Mouse (Mus musculus): ENCODE results near the gene Tpi1.

GRCm38 (mm10) chr6:124820891-124821290 is 6.8 kb upstream of the Tpi1 start:
- TF ChIP-seq CTCF (IDR thresholded peaks at IDR 0.05; ENCODE audit: insufficient read depth, low read depth, low read length) (no peak), POLR2A (IDR thresholded peaks at IDR 0.05; ENCODE audit: insufficient read depth, low read depth, low read length) (no peak)

Data from olfactory bulb, adult 2 months (tissue).